Mouse (Mus musculus) myocyte (in vitro differentiated cells): ENCODE results near the gene Arfip1. TPM values are rescaled to one million over a fixed set of nuclear protein-coding genes. Genes with fewer than 3 reads are reported as not detected.
"Not testable (repeated sequence)": the region's sequence is repeated elsewhere in the genome, so short reads cannot be mapped to it uniquely, and the experiment has no call there.

ENCODE experiments used
- H3K27me3 ChIP-seq: one replicate; pipeline ENCODE4 v1.6.1; 2011; ENCODE audit not compliant: control insufficient read depth, insufficient read depth, insufficient read length
- H3K36me3 ChIP-seq: one replicate; pipeline ENCODE4 v1.6.1; 2011; ENCODE audit not compliant: control insufficient read depth, insufficient read depth
- H3K4me2 ChIP-seq: one replicate; pipeline ENCODE4 v1.6.1; 2011; ENCODE audit warnings: low read depth, control low read depth
- H3K4me3 ChIP-seq: one replicate; pipeline ENCODE4 v1.5.1; 2011; ENCODE audit warnings: mild to moderate bottlenecking, control low read depth, moderate library complexity
- H3K79me2 ChIP-seq: one replicate; pipeline ENCODE4 v1.6.1; 2011; ENCODE audit not compliant: control insufficient read depth, insufficient read depth
- H3ac ChIP-seq: one replicate; pipeline ENCODE4 v1.6.1; 2011; ENCODE audit not compliant: control insufficient read depth, insufficient read length
- CEBPB ChIP-seq: IDR thresholded peaks from 2 replicates; pipeline ENCODE4 v1.6.1; 2011; ENCODE audit warnings: mild to moderate bottlenecking, moderate library complexity; ENCODE audit not compliant: poor library complexity, insufficient read depth, severe bottlenecking
- E2F4 ChIP-seq: IDR thresholded peaks from one replicate; pipeline ENCODE4 v1.6.1; 2011; ENCODE audit warnings: mild to moderate bottlenecking, control low read depth, moderate library complexity; ENCODE audit not compliant: insufficient read depth
- MAX ChIP-seq: IDR thresholded peaks from one replicate; pipeline ENCODE4 v1.6.1; 2011; ENCODE audit warnings: low read depth, mild to moderate bottlenecking, control low read depth
- MYOD1 ChIP-seq, 3 experiments: IDR thresholded peaks; one replicate each; pipeline ENCODE4 v1.6.1; 2011; ENCODE audit warnings: control low read depth in 2 of 3, low read depth in 2 of 3, mild to moderate bottlenecking in 2 of 3, moderate library complexity in 1 of 3; ENCODE audit not compliant: insufficient read length in 2 of 3, control insufficient read depth in 1 of 3
- MYOG ChIP-seq, 3 experiments: IDR thresholded peaks; one replicate each; pipeline ENCODE4 v1.6.1; 2011; ENCODE audit warnings: control low read depth in 2 of 3, low read depth in 2 of 3, mild to moderate bottlenecking in 2 of 3; ENCODE audit not compliant: insufficient read length in 2 of 3, control insufficient read depth in 1 of 3, insufficient read depth in 1 of 3
- POLR2A ChIP-seq: IDR thresholded peaks from one replicate; pipeline ENCODE4 v1.6.1; 2011; ENCODE audit warnings: low read depth, mild to moderate bottlenecking, control low read depth, moderate library complexity; ENCODE audit not compliant: insufficient read length
- POLR2AphosphoS2 ChIP-seq: IDR thresholded peaks from one replicate; pipeline ENCODE4 v1.6.1; 2011; ENCODE audit warnings: low read depth, control low read depth; ENCODE audit not compliant: insufficient read length
- REST ChIP-seq: IDR thresholded peaks from one replicate; pipeline ENCODE4 v1.6.1; 2011; ENCODE audit warnings: mild to moderate bottlenecking, control low read depth, moderate library complexity; ENCODE audit not compliant: insufficient read depth, insufficient read length
- SRF ChIP-seq: IDR thresholded peaks from one replicate; pipeline ENCODE4 v1.6.1; 2011; ENCODE audit warnings: low read depth; ENCODE audit not compliant: control insufficient read depth, insufficient read length
- TCF12 ChIP-seq: IDR thresholded peaks from one replicate; pipeline ENCODE4 v1.6.1; 2011; ENCODE audit warnings: mild to moderate bottlenecking, control low read depth; ENCODE audit not compliant: poor library complexity, insufficient read depth, severe bottlenecking
- TCF3 ChIP-seq: IDR thresholded peaks from one replicate; pipeline ENCODE4 v1.6.1; 2011; ENCODE audit warnings: low read depth, control low read depth; ENCODE audit not compliant: insufficient read length
- USF1 ChIP-seq: IDR thresholded peaks from one replicate; pipeline ENCODE4 v1.6.1; 2011; ENCODE audit warnings: low read depth, mild to moderate bottlenecking, control low read depth, moderate library complexity
- polyA plus RNA-seq: library from polyadenylated mRNA; unstranded; fragments of >200 nt; fragmentation: generic; extraction: Trizol; gene quantifications from one replicate; pipeline ENCODE4 v1.2.1, GENCODE M21; 2012; ENCODE audit warnings: missing spikeins

The Arfip1 gene
- polyA plus RNA-seq, 1 experiment, result 28.2 TPM

GRCm38 (mm10) chr3:84542450-84542849, 40.0 kb downstream of the Arfip1 start:
- peak in 1 of 3 experiments; percentile 52 for TF ChIP-seq MYOD1 (IDR thresholded peaks at IDR 0.05; ENCODE audit: control insufficient read depth in 1 of 3, insufficient read length in 2 of 3, low read depth in 2 of 3)
- peaks cover 26% of the 10 kb centered on the region for H3K79me2 ChIP-seq
- H3K36me3 ChIP-seq, H3K4me2 ChIP-seq, H3K27me3 ChIP-seq, H3ac ChIP-seq, H3K4me3 ChIP-seq: not testable (repeated sequence)

GRCm38 (mm10) chr3:84541881-84542280, 40.5 kb downstream of the Arfip1 start:
- Histone ChIP-seq H3K36me3 (no peaks in the 10 kb centered on the region), H3K4me3 (no peak overlapping the region), H3K27me3 (no peaks in the 10 kb centered on the region), H3K4me2 (no peak overlapping the region), H3K79me2 (peaks cover 27% of the 10 kb centered on the region), H3ac (no peak overlapping the region)
- TF ChIP-seq E2F4 (no peak), SRF (no peak), TCF12 (no peak), REST (no peak), MYOG (IDR thresholded peaks at IDR 0.05; ENCODE audit: control insufficient read depth in 1 of 3, insufficient read depth in 1 of 3, insufficient read length in 2 of 3, low read depth in 2 of 3) (no peak), CEBPB (no peak), TCF3 (no peak), MAX (no peak), POLR2AphosphoS2 (no peak), USF1 (no peak), POLR2A (no peak), MYOD1 (IDR thresholded peaks at IDR 0.05; ENCODE audit: control insufficient read depth in 1 of 3, insufficient read length in 2 of 3, low read depth in 2 of 3) (no peak)

GRCm38 (mm10) chr3:84540640-84541039, 41.8 kb downstream of the Arfip1 start:
- Histone ChIP-seq H3K36me3 (no peaks in the 10 kb centered on the region), H3K79me2 (peaks cover 32% of the 10 kb centered on the region), H3ac (no peak overlapping the region), H3K4me3 (no peak overlapping the region), H3K4me2 (no peak overlapping the region), H3K27me3 (no peaks in the 10 kb centered on the region)
- TF ChIP-seq TCF12 (no peak), REST (no peak), MAX (no peak), POLR2A (no peak), SRF (no peak), MYOD1 (IDR thresholded peaks at IDR 0.05; ENCODE audit: control insufficient read depth in 1 of 3, insufficient read length in 2 of 3, low read depth in 2 of 3) (no peak), POLR2AphosphoS2 (no peak), USF1 (no peak), CEBPB (no peak), MYOG (IDR thresholded peaks at IDR 0.05; ENCODE audit: control insufficient read depth in 1 of 3, insufficient read depth in 1 of 3, insufficient read length in 2 of 3, low read depth in 2 of 3) (no peak)

GRCm38 (mm10) chr3:84536987-84537386, 45.4 kb downstream of the Arfip1 start:
- Histone ChIP-seq H3K4me3 (no peak overlapping the region), H3K27me3 (no peaks in the 10 kb centered on the region), H3K79me2 (peaks cover 21% of the 10 kb centered on the region), H3ac (no peak overlapping the region), H3K4me2 (no peak overlapping the region), H3K36me3 (no peaks in the 10 kb centered on the region)
- TF ChIP-seq POLR2A, result no peak
- peak; percentile 87 for TF ChIP-seq USF1

GRCm38 (mm10) chr3:84533227-84533626, 49.2 kb downstream of the Arfip1 start:
- Histone ChIP-seq H3ac (no peak overlapping the region), H3K79me2 (peaks cover 14% of the 10 kb centered on the region), H3K36me3 (no peaks in the 10 kb centered on the region), H3K4me2 (no peak overlapping the region), H3K27me3 (no peaks in the 10 kb centered on the region), H3K4me3 (no peak overlapping the region)
- TF ChIP-seq CEBPB (no peak), REST (no peak), USF1 (no peak), SRF (no peak), E2F4 (no peak), TCF12 (no peak), POLR2A (no peak), MYOG (IDR thresholded peaks at IDR 0.05; ENCODE audit: control insufficient read depth in 1 of 3, insufficient read depth in 1 of 3, insufficient read length in 2 of 3, low read depth in 2 of 3) (no peak), POLR2AphosphoS2 (no peak), MYOD1 (IDR thresholded peaks at IDR 0.05; ENCODE audit: control insufficient read depth in 1 of 3, insufficient read length in 2 of 3, low read depth in 2 of 3) (no peak), MAX (no peak), TCF3 (no peak)
